Mouse (Mus musculus) CD4-positive, CD25-positive, alpha-beta regulatory T cell (primary cell): Measurements from ENCODE around the gene Tyro3. TPM values are rescaled to one million over a fixed set of nuclear protein-coding genes. Genes with fewer than 3 reads are reported as not detected.

Experiments
- polyA plus RNA-seq: library from polyadenylated mRNA; unstranded; fragments of 100-300 nt; shearing (Covaris generic); gene quantifications from one replicate; pipeline ENCODE4 v1.2.1, GENCODE M21; 2017

Gene Tyro3
- polyA plus RNA-seq: 8.0 TPM

GRCm38 (mm10) chr2:119797279-119797783 is at the start of gene Tyro3:
TSS of gene Tyro3 (plus strand) at chr2:119797733.

DNA sequence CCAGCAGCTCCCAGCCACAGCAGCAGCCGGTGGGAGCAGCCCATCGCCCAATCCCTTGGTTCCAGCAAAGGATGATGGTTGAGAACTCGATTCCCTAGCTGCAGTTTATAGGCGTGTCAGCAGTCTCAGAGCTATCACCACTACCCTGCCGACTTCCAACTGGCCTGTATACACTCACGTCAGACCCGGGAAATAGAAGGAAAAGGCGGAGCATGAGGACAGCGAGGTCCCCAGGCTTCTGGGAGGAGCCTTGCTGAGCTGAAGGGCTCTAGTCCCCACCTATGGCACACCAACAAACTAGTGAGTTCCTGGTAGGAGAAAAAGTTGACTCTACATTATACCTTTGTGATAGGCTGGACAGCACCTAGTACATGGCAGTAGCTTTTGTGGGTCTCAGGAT is 37.3 kb upstream of the Tyro3 start, which contains the start of gene Ltk:
TSS of gene Ltk (minus strand) at position 181 of the 400 bp plus-strand sequence.

GRCm38 (mm10) chr2:119787206-119787883 is 10.2 kb upstream of the Tyro3 start, which contains the start of gene Rpap1:
TSS of gene Rpap1 (minus strand) at chr2:119787537.

Other genes starting within 250 kb of the Tyro3 start
- gene Nusap1, start 179.4 kb upstream of the Tyro3 start, polyA plus RNA-seq: 3.2 TPM
- 2.5 TPM for gene Oip5, start 179.3 kb upstream of the Tyro3 start, polyA plus RNA-seq
- gene Ndufaf1, start 134.9 kb upstream of the Tyro3 start, polyA plus RNA-seq: 36.6 TPM
- gene Rtf1, start 122.7 kb upstream of the Tyro3 start, polyA plus RNA-seq: 63.9 TPM
- 0.84 TPM for gene Itpka, start 55.4 kb upstream of the Tyro3 start, polyA plus RNA-seq
- 0.29 TPM for gene Ltk, start 37.3 kb upstream of the Tyro3 start, polyA plus RNA-seq
- 35.0 TPM for gene Rpap1, start 10.2 kb upstream of the Tyro3 start, polyA plus RNA-seq
- 45.9 TPM for gene Mga, start 99.5 kb downstream of the Tyro3 start, polyA plus RNA-seq
- 7.8 TPM for gene Mapkbp1, start 175.0 kb downstream of the Tyro3 start, polyA plus RNA-seq
- 25.1 TPM for gene Jmjd7, start 229.8 kb downstream of the Tyro3 start, polyA plus RNA-seq
- gene Gm28042, start 229.8 kb downstream of the Tyro3 start, polyA plus RNA-seq: 5.5 TPM
- gene Pla2g4b, start 235.7 kb downstream of the Tyro3 start, polyA plus RNA-seq: 2.5 TPM